Mouse (Mus musculus): ENCODE measurements around the gene Fam213b.

- TF ChIP-seq POLR2A (IDR thresholded peaks at IDR 0.05; ENCODE audit: borderline replicate concordance, extremely low read depth, insufficient read depth, insufficient read length, poor library complexity, severe bottlenecking) = no peak
- no peak for TF ChIP-seq CTCF (IDR thresholded peaks at IDR 0.05; ENCODE audit: borderline replicate concordance, extremely low read depth, insufficient read depth, insufficient read length)
These were observed 13.5 kb downstream of the Fam213b start for GRCm38 (mm10) chr4:154885416-154885815.
